Mouse (Mus musculus): Measurements from ENCODE around the gene Disp1.

Disp1 gene

DNA sequence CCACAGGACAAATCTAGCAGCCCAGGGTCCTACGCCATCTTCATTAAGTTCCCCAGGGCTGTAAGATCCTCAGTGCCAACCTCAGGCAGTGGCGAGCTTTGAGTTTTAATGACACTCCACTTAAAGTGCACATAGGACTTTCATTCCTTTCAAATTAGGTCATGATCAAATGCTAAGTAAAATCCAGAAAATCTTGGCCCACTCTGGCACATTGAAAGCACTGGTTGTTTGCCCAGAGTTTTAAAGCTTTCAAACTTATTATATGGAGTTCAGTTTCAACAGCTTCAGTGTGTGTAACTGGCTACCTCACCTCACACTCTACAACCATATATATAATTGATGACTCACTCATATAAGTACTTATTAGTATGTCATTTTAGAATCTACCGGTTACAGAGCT is 87.9 kb downstream of the Disp1 start:
- no peak for DNase-seq (ENCODE audit: low read depth)

DNA sequence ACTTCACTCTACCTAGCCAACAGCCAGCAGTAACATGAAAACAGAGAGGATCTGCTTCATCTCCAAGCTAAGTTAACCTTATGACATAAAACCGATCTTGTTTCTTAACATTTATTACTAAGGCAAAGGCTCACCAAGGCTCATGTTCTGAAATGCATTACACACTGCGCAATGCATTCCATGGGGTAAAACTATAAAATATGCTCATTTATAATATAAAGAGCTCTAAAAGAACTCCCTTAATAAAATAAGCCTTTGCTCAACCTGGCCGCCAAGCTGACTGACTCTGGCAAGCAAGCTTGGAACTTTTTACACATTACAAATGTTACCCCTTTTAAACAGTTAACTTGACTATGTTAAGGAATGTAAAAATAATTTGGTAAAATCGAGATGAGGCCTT is 94.1 kb downstream of the Disp1 start:
- no peak for DNase-seq (ENCODE audit: low read depth)

DNA sequence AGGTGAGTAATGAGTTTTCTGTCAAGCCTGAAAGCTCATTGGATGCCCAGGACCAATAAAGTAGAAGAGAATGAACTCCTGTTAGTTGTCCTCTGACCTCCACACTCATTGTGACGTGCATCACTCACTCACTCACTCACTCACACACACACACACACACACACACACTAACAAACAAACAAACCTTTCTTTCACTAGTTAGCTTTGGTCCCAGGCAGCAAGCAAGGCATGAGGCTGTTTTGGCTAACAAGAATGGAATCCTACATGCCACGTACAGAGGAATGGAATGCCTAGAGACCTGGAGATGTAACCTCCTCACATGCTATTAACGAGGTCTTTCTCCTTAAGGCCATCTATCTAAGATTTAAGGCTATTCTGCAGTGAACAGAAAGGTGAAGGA is 97.6 kb downstream of the Disp1 start:
- no peak for DNase-seq (ENCODE audit: low read depth)

DNA sequence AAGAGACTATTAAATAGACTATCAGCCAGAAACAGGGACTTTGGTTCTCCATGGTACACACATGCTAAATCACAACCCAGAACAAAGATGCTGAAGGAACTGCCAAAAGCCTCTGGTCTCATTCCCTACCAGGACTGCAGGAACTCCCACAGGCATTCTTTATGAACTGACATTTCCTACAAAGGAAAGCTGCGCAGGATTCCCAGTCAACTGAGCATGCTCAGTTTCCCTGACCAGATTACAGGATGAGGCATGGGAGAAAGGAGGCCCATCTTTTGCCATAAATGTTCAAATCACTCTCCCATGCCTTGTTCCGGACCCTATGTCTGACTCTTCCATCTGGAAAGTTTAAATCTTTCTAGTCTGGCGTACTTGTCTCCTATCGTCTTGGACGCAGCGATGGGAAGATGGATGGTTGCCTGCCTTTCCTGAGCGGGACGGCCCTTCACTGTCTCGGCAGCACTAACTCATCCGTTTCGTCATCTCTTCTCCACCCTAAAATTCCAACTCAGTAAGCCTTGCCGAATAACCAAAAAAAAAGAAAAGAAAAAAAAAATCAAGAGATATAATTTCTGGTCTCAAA is 100.9 kb downstream of the Disp1 start:
- no peak for DNase-seq (ENCODE audit: low read depth)

- DNase-seq (ENCODE audit: low read depth): no peak
These were observed 103.2 kb downstream of the Disp1 start for GRCm38 (mm10) chr1:183117827-183118825.

DNA sequence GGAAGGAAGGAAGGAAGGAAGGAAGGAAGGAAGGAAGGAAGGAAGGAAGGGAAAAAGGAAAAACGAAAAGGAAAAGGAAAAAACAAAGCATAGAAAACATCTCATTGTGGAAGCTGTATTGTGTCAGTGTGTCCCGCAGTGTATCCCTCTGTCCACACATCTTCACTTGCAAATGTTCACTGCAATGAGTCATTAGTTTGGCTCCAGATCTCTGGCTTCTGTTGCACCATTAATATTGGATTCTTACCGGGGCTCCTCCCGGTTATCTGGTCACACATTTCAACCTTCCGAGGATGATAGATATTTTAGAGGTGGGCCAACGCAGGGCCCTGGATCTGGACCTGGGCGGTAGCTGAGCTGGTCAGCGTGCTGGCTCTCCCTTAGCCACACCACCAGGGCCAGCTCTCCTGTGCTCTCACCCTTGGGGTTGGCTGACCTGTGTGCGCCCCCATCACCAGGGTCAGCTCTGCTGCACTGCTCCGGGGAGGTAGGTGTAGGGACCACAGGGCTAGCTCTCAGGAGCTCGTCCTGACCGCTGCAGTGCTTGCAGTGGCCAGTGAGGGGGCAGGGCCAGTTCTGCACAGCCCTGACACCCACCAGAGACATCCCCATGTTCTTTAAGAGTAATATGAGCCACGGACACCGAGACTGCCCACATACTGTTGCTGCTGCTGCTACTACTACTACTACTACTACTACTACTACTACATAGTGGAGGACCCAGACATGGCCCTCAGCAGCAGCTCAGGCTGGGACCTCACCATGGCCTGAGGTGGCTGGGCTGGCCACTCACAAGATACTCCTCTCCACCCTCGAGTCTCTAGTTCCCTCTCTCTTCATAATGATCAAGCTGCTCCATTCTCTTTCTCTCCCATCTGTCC is 104.1 kb downstream of the Disp1 start:
- no peak for DNase-seq (ENCODE audit: low read depth)

GRCm38 (mm10) chr1:183116441-183116840 is 104.9 kb downstream of the Disp1 start:
- DNase-seq (ENCODE audit: low read depth): no peak

GRCm38 (mm10) chr1:183115076-183115475 is 106.2 kb downstream of the Disp1 start:
- no peak for DNase-seq (ENCODE audit: low read depth)

DNA sequence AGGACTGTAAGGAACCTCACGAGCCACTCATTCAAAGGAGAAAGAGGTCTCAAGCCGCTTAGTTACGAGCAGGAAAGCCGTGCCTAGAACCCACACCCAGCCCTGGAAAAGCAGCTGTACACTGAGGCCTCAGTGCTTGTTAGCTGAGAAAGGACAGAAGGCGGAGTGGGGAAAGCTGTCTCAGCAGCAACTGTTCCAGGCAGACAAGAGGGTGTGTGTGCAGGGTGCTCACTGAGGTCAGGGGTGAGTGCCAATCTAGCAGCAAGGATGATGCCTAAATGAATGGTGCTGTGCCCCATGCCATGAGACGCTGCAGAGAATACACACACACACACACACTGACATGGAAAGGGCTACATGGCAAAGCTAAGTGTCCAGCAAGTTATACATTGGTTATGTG is 106.8 kb downstream of the Disp1 start:
- DNase-seq (ENCODE audit: low read depth): no peak

DNA sequence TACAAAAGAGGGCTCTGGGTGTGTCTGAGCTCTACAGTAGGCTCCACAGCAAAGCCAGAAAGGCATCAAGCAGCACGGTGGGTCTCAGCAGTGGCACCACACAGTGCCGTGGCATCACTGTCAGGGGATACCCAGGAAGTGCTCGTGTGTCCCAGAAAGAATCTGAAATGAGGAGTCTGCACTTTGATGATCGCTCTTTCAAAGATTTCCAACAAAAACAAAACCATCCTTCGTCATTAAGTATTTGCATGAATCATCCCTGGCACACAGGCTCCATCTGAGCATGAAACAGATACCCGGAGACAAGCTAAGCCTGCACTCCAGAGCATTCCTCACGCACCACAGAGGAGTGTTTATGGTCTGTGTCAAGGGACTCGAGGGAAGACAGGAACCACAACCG is 107.8 kb downstream of the Disp1 start:
- no peak for DNase-seq (ENCODE audit: low read depth)

- DNase-seq (ENCODE audit: low read depth): no peak
These were observed 113.8 kb downstream of the Disp1 start for GRCm38 (mm10) chr1:183107476-183107875.

DNA sequence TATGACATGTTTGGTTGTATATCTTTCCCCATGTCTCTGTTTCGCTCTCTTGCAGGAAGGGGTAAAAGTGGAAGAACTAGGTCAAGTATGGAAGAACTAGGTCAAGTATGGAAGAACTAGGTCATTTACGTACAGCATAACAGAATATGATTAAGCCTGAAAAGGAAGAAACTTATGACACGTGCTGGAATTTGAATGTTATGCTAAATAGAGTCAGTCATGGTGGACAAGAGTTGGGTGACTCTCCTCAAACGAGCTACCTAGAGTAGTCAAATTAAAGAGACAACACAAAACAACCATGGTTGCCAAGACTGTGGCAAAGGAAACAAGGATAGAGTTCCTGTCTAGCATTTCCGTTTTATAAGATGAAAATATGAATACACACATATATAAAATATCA is 116.6 kb downstream of the Disp1 start:
- DNase-seq (ENCODE audit: low read depth): no peak

DNA sequence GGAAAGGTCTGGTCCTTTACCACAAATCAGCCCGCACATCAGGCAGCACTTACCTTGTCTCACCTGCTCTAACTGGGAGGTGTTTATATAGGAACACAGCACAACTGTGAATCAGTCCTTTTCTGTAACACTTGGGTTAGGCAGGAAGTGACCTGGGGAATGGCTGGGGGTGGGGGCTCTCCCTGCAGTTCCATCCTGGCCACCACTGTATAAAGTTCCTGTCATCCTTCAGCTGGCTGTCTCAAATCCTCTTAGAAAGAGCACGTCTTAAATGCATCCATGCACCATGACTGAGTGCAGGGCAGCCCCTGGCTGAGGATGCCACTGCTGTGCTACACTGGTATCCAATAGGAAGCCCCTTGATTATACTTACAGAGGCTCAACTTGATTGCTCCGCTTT is 118.5 kb downstream of the Disp1 start:
- no peak for DNase-seq (ENCODE audit: low read depth)

GRCm38 (mm10) chr1:183102153-183102552 is 119.2 kb downstream of the Disp1 start:
- no peak for DNase-seq (ENCODE audit: low read depth)

GRCm38 (mm10) chr1:183101371-183101770 is 120.0 kb downstream of the Disp1 start:
- no peak for DNase-seq (ENCODE audit: low read depth)

DNA sequence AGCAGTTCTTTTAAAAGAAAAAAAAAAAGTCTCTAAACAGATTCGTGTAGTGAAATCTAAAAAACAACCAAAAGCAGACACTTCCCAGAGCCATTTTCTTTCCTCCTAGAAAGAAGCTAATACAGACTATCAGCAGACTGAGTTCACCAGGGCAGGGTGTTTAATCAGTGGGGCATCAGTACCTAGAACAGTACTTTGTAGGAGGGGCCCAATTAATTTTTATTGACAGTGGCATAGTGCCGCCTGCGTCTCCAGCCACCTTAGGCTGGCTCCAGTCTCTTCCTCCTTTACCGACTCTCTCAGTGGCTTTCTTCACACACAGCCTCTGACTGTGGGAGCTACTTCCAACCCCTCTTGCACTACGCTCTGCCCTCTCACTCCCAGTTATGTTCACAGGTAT is 121.1 kb downstream of the Disp1 start:
- DNase-seq (ENCODE audit: low read depth): no peak

DNA sequence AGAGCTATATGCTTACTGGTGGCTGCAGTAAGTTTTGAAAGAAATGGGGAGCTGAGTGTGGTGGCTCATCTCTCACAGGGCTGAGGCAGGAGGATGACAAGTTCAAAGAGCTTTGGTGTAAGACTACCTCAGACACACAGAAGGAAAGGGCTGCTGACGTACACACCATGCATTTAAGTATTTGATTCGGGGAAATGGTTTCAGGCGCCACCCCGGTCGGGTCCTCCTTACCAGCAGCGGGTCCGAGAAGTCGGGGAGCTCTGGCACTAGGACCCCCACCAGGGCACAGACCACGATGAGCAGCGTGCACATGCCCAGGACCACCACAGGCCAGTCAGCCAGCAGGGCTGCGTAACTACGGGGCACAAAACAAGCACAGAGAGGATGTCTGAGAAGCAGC is 121.6 kb downstream of the Disp1 start:
- no peak for DNase-seq (ENCODE audit: low read depth)

GRCm38 (mm10) chr1:183097606-183098005 is 123.7 kb downstream of the Disp1 start:
- no peak for DNase-seq (ENCODE audit: low read depth)

- DNase-seq (ENCODE audit: low read depth): no peak
These were observed 125.8 kb downstream of the Disp1 start for GRCm38 (mm10) chr1:183095454-183096088.

GRCm38 (mm10) chr1:183092296-183092695 is 129.0 kb downstream of the Disp1 start:
- no peak for DNase-seq (ENCODE audit: low read depth)

DNA sequence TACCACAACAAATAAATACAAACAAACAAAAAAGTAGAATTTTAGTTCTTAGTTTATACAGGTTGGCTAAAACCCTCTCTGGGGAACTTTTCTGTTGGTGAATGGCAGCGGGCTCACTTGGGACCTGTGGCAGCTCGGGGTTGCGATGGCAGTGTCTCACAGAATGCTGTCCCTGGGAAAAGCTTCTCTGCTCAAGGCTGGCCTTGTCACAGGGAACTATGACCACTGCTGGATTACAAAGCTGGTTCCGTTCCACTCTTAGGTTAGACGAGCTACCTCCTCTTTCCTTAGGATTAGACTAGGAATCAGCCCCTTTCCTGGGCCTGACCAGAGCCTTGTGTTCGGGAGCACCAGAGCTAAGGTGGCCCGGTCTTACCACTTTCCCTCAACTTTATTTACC is 130.1 kb downstream of the Disp1 start:
- DNase-seq (ENCODE audit: low read depth): no peak

GRCm38 (mm10) chr1:183088661-183089060 is 132.7 kb downstream of the Disp1 start:
- DNase-seq (ENCODE audit: low read depth): no peak

Data from 416B (cell line).